Mouse (Mus musculus): ENCODE measurements around the gene Tmem127. TPM values are rescaled to one million over a fixed set of nuclear protein-coding genes. Genes with fewer than 3 reads are reported as not detected.
"Not testable (repeated sequence)": the region's sequence is repeated elsewhere in the genome, so short reads cannot be mapped to it uniquely, and the experiment has no call there.

The Tmem127 gene
- total and polyA plus RNA-seq, 2 experiments: 16.6 to 45.8 TPM

GRCm38 (mm10) chr2:127298056-127298455, 50.3 kb downstream of the Tmem127 start:
- no peak overlapping the region for H3K9ac ChIP-seq (ENCODE audit: low read depth, low read length)
- no peak for DNase-seq (ENCODE audit: extremely low read depth, low read depth, low spot score)
- no peaks in the 10 kb centered on the region for H3K79me2 ChIP-seq (ENCODE audit: control insufficient read depth, insufficient read depth, low read length)
- TF ChIP-seq POLR2A (IDR thresholded peaks at IDR 0.05; ENCODE audit: extremely low read depth, insufficient read depth, low read length): no peak
- no peak for TF ChIP-seq CTCF (IDR thresholded peaks at IDR 0.05; ENCODE audit: low read depth, low read length)
- no peaks in the 10 kb centered on the region for H3K27me3 ChIP-seq (ENCODE audit: control insufficient read depth, insufficient read depth, low read length)
- H3K27ac ChIP-seq (replicated peaks; ENCODE audit: insufficient read depth, low read depth, low read length): no peak overlapping the region
- no peak overlapping the region for H3K4me3 ChIP-seq (ENCODE audit: insufficient read depth, low read depth, low read length)
- peaks cover 70% of the 10 kb centered on the region for H3K36me3 ChIP-seq (ENCODE audit: control insufficient read depth, insufficient read depth, low read length)
- H3K4me1 ChIP-seq (ENCODE audit: control insufficient read depth, insufficient read depth, low read length): no peaks in the 10 kb centered on the region
- WGBS: 79% methylated on average over 1 of the region's 1 CpGs

GRCm38 (mm10) chr2:127300701-127301100, 53.0 kb downstream of the Tmem127 start:
- WGBS: 82% methylated on average over 3 of the region's 3 CpGs
- no peak overlapping the region for H3K9ac ChIP-seq (ENCODE audit: low read depth, low read length)
- no peak for DNase-seq (ENCODE audit: extremely low read depth, low read depth, low spot score)
- H3K27me3 ChIP-seq (ENCODE audit: control insufficient read depth, insufficient read depth, low read length): no peaks in the 10 kb centered on the region
- no peak for TF ChIP-seq CTCF (IDR thresholded peaks at IDR 0.05; ENCODE audit: low read depth, low read length)
- no peak overlapping the region for H3K4me3 ChIP-seq (ENCODE audit: insufficient read depth, low read depth, low read length)
- H3K79me2 ChIP-seq (ENCODE audit: control insufficient read depth, insufficient read depth, low read length): no peaks in the 10 kb centered on the region
- H3K4me1 ChIP-seq (ENCODE audit: control insufficient read depth, insufficient read depth, low read length): no peaks in the 10 kb centered on the region
- H3K36me3 ChIP-seq (ENCODE audit: control insufficient read depth, insufficient read depth, low read length): peaks cover 47% of the 10 kb centered on the region
- no peak overlapping the region for H3K27ac ChIP-seq (replicated peaks; ENCODE audit: insufficient read depth, low read depth, low read length)

- Histone ChIP-seq H3K27ac (replicated peaks; ENCODE audit: insufficient read depth, low read depth, low read length) (no peak overlapping the region), H3K9ac (ENCODE audit: low read depth, low read length) (no peak overlapping the region), H3K4me3 (ENCODE audit: insufficient read depth, low read depth, low read length) (no peak overlapping the region), H3K79me2 (ENCODE audit: control insufficient read depth, insufficient read depth, low read length) (no peaks in the 10 kb centered on the region), H3K36me3 (ENCODE audit: control insufficient read depth, insufficient read depth, low read length) (peaks cover 35% of the 10 kb centered on the region), H3K27me3 (ENCODE audit: control insufficient read depth, insufficient read depth, low read length) (no peaks in the 10 kb centered on the region), H3K4me1 (ENCODE audit: control insufficient read depth, insufficient read depth, low read length) (no peaks in the 10 kb centered on the region)
- WGBS: 85% methylated on average over 3 of the region's 3 CpGs
- no peak for TF ChIP-seq CTCF (IDR thresholded peaks at IDR 0.05; ENCODE audit: low read depth, low read length)
- no peak for DNase-seq (ENCODE audit: extremely low read depth, low read depth, low spot score)
Observed at GRCm38 (mm10) chr2:127301883-127302282, 54.2 kb downstream of the Tmem127 start.

GRCm38 (mm10) chr2:127304192-127304591, 56.5 kb downstream of the Tmem127 start:
- not testable (repeated sequence) for H3K79me2 ChIP-seq (ENCODE audit: control insufficient read depth, insufficient read depth, low read length); H3K4me1 ChIP-seq (ENCODE audit: control insufficient read depth, insufficient read depth, low read length); DNase-seq (ENCODE audit: extremely low read depth, low read depth, low spot score); H3K27ac ChIP-seq (replicated peaks; ENCODE audit: insufficient read depth, low read depth, low read length); H3K4me3 ChIP-seq (ENCODE audit: insufficient read depth, low read depth, low read length); H3K9ac ChIP-seq (ENCODE audit: low read depth, low read length); H3K27me3 ChIP-seq (ENCODE audit: control insufficient read depth, insufficient read depth, low read length)
- peaks cover 15% of the 10 kb centered on the region; the same call in 1 of the 2 replicates for H3K36me3 ChIP-seq (ENCODE audit: control insufficient read depth, insufficient read depth, low read length)
- WGBS: 84% methylated on average over 4 of the region's 4 CpGs

- peaks cover 11% of the 10 kb centered on the region; the same call in 1 of the 2 replicates for H3K36me3 ChIP-seq (ENCODE audit: control insufficient read depth, insufficient read depth, low read length)
- TF ChIP-seq CTCF (IDR thresholded peaks at IDR 0.05; ENCODE audit: low read depth, low read length) (no peak), POLR2A (IDR thresholded peaks at IDR 0.05; ENCODE audit: extremely low read depth, insufficient read depth, low read length) (no peak)
Observed at GRCm38 (mm10) chr2:127304609-127305210, 57.0 kb downstream of the Tmem127 start.

GRCm38 (mm10) chr2:127306123-127306522, 58.4 kb downstream of the Tmem127 start:
- no peaks in the 10 kb centered on the region for H3K27me3 ChIP-seq (ENCODE audit: control insufficient read depth, insufficient read depth, low read length)
- TF ChIP-seq CTCF (IDR thresholded peaks at IDR 0.05; ENCODE audit: low read depth, low read length): no peak
- no peak for TF ChIP-seq POLR2A (IDR thresholded peaks at IDR 0.05; ENCODE audit: extremely low read depth, insufficient read depth, low read length)
- H3K4me3 ChIP-seq (ENCODE audit: insufficient read depth, low read depth, low read length): no peak overlapping the region
- H3K9ac ChIP-seq (ENCODE audit: low read depth, low read length): no peak overlapping the region
- H3K27ac ChIP-seq (replicated peaks; ENCODE audit: insufficient read depth, low read depth, low read length): no peak overlapping the region
- H3K79me2 ChIP-seq (ENCODE audit: control insufficient read depth, insufficient read depth, low read length): no peaks in the 10 kb centered on the region
- no peaks in the 10 kb centered on the region for H3K4me1 ChIP-seq (ENCODE audit: control insufficient read depth, insufficient read depth, low read length)
- no peak for DNase-seq (ENCODE audit: extremely low read depth, low read depth, low spot score)
- 0 out of 2 replicates have a peak, but pooled peaks cover 3% of the 10 kb centered on the region for H3K36me3 ChIP-seq (ENCODE audit: control insufficient read depth, insufficient read depth, low read length)

More at GRCm38 (mm10) chr2:127304609-127305210, 57.0 kb downstream of the Tmem127 start:
- Histone ChIP-seq H3K4me1 (ENCODE audit: control insufficient read depth, insufficient read depth, low read length) (no peaks in the 10 kb centered on the region), H3K4me3 (ENCODE audit: insufficient read depth, low read depth, low read length) (no peak overlapping the region), H3K9ac (ENCODE audit: low read depth, low read length) (no peak overlapping the region), H3K27ac (replicated peaks; ENCODE audit: insufficient read depth, low read depth, low read length) (no peak overlapping the region), H3K27me3 (ENCODE audit: control insufficient read depth, insufficient read depth, low read length) (no peaks in the 10 kb centered on the region), H3K79me2 (ENCODE audit: control insufficient read depth, insufficient read depth, low read length) (no peaks in the 10 kb centered on the region)
- DNase-seq (ENCODE audit: extremely low read depth, low read depth, low spot score): no peak
- 84% methylated on average over 3 of the region's 3 CpGs for WGBS
